Mouse (Mus musculus) thymus, adult 2 months (tissue): Measurements from ENCODE around the gene Ppp2r5b.

Experiments used
- CTCF ChIP-seq: fragments of 200-500 bp; IDR thresholded peaks from 2 replicates; pipeline ENCODE4 v1.5.1; 2012; ENCODE audit warnings: mild to moderate bottlenecking, control low read depth, low read length, moderate library complexity, borderline replicate concordance; ENCODE audit not compliant: control insufficient read depth, poor library complexity, insufficient read depth; ENCODE audit errors: extremely low read depth
- POLR2A ChIP-seq: fragments of 200-500 bp; IDR thresholded peaks from 2 replicates; pipeline ENCODE4 v1.6.1; 2012; ENCODE audit warnings: mild to moderate bottlenecking, low read length, control low read depth, moderate library complexity; ENCODE audit not compliant: control insufficient read depth, poor library complexity, insufficient read depth; ENCODE audit errors: extremely low read depth

- TF ChIP-seq CTCF (no peak), POLR2A (no peak)
Measured at GRCm38 (mm10) chr19:6277661-6278438, 42.2 kb upstream of the Ppp2r5b start.
